ENCODE assay signal across 8 mouse cellular contexts in genomic region chr12:40499627-40500329, GRCm38 (mm10). TPM values are rescaled to one million over a fixed set of nuclear protein-coding genes. Genes with fewer than 3 reads are reported as not detected.
DNase-seq lines count a peak whose midpoint lies in the region; ATAC-seq and TF ChIP-seq lines count a peak whose summit lies in the region.

No protein-coding gene starts in this region.

- TF ChIP-seq CTCF in liver, postnatal 0 days (IDR thresholded peaks at IDR 0.05; ENCODE audit: low read depth) = no peak

- no peak; the same call in 1 of the 2 replicates for TF ChIP-seq EP300 in liver, postnatal 0 days (IDR thresholded peaks at IDR 0.05; ENCODE audit: low read depth)

- no peak overlapping the region for H3K27ac ChIP-seq in liver, postnatal 0 days (ENCODE audit: low read depth)
- H3K27ac ChIP-seq in embryonic facial prominence, embryonic 14.5 days (replicated peaks; ENCODE audit: low read depth, low read length) = no peak overlapping the region

- DNase-seq in liver, postnatal 0 days = no peak
- no peak for DNase-seq in liver
- DNase-seq in embryonic facial prominence, embryonic 14.5 days (ENCODE audit: low spot score) = peak; percentile 47
- peak; percentile 68 for DNase-seq in heart, postnatal 4 days
- DNase-seq in lung, postnatal 4 days = peak; percentile 82 to 92
- no peak for DNase-seq in layer of hippocampus, adult 18-20 months (ENCODE audit: low spot score in 2 of 2)
- DNase-seq in ovary, postnatal 14 days (ENCODE audit: low spot score) = no peak

- H3K36me3 ChIP-seq in liver, postnatal 0 days (replicated peaks; ENCODE audit: insufficient read depth, low read length) = no peaks in the 10 kb centered on the region
- no peaks in the 10 kb centered on the region for H3K36me3 ChIP-seq in embryonic facial prominence, embryonic 14.5 days (ENCODE audit: control insufficient read depth, insufficient read depth, low read length)

- WGBS in liver, postnatal 0 days (ENCODE audit: insufficient replicate concordance) = 58% methylated on average over 5 of the region's 5 CpGs
- WGBS in embryonic facial prominence, embryonic 14.5 days = 45% methylated on average over 5 of the region's 5 CpGs

- no peak overlapping the region for H3K4me2 ChIP-seq in liver, postnatal 0 days (ENCODE audit: low read depth, low read length)
- no peak overlapping the region for H3K4me2 ChIP-seq in embryonic facial prominence, embryonic 14.5 days (ENCODE audit: low read depth, low read length)

- H3K4me3 ChIP-seq in liver, postnatal 0 days (ENCODE audit: low read depth, low read length) = no peak overlapping the region
- no peak overlapping the region for H3K4me3 ChIP-seq in embryonic facial prominence, embryonic 14.5 days (ENCODE audit: low read depth, low read length)

- peak; percentile 84 for ATAC-seq in liver, postnatal 0 days
- ATAC-seq in embryonic facial prominence, embryonic 14.5 days (ENCODE audit: low read depth) = peak; percentile 67; the same call in 1 of the 2 replicates
- no peak for ATAC-seq in monocyte, adult 5-6 weeks (replicated peaks; ENCODE audit: insufficient number of reproducible peaks, low FRiP score, low TSS enrichment, poor library complexity, severe bottlenecking)

- H3K4me1 ChIP-seq in liver, postnatal 0 days (ENCODE audit: insufficient read depth) = peaks cover 3% of the 10 kb centered on the region
- H3K4me1 ChIP-seq in embryonic facial prominence, embryonic 14.5 days (ENCODE audit: control insufficient read depth, insufficient read depth, low read length) = peaks cover 26% of the 10 kb centered on the region; the same call in 1 of the 2 replicates

- no peaks in the 10 kb centered on the region for H3K9me3 ChIP-seq in liver, postnatal 0 days (ENCODE audit: low read length)
- H3K9me3 ChIP-seq in embryonic facial prominence, embryonic 14.5 days (ENCODE audit: control insufficient read depth, low read length) = no peaks in the 10 kb centered on the region

- H3K27me3 ChIP-seq in liver, postnatal 0 days (ENCODE audit: insufficient read depth, low read length) = no peaks in the 10 kb centered on the region
- no peaks in the 10 kb centered on the region for H3K27me3 ChIP-seq in embryonic facial prominence, embryonic 14.5 days (replicated peaks; ENCODE audit: control insufficient read depth, insufficient read depth, low read length)

- H3K9ac ChIP-seq in liver, postnatal 0 days (replicated peaks) = no peak overlapping the region
- no peak overlapping the region for H3K9ac ChIP-seq in embryonic facial prominence, embryonic 14.5 days (ENCODE audit: low read depth, low read length)

RNA-seq across cellular contexts. Expression of gene Dock4, which starts 54.0 kb away (rescaled TPM):
- polyA plus RNA-seq in liver, postnatal 0 days (2015; fragmentation: Nextera tagmentation; extraction: Ambion mirVana) = 1.3 and 1.4 TPM in 2 replicates
- polyA plus RNA-seq in embryonic facial prominence, embryonic 14.5 days (2014; fragmentation: Nextera tagmentation; extraction: Ambion mirVana) = 8.9 and 9.2 TPM in 2 replicates
- 10 to 100 TPM; 21.0 to 24.0 TPM for total RNA-seq in heart, postnatal 4 days (2021)
- 100 to 1,000 TPM; 202 to 219 TPM for total RNA-seq in layer of hippocampus, adult 18-20 months (2021)
- 8.9 to 13.2 TPM (median 9.0 TPM) in 3 replicates for total RNA-seq in monocyte, adult 5-6 weeks (2017)

RNA-seq across cellular contexts. Expression of gene Zfp277, which starts 54.1 kb away (rescaled TPM):
- polyA plus RNA-seq in liver, postnatal 0 days (2015; fragmentation: Nextera tagmentation; extraction: Ambion mirVana) = 7.9 and 8.3 TPM in 2 replicates
- polyA plus RNA-seq in embryonic facial prominence, embryonic 14.5 days (2014; fragmentation: Nextera tagmentation; extraction: Ambion mirVana) = 35.7 and 36.6 TPM in 2 replicates
- 10 to 100 TPM; 18.7 to 19.6 TPM for total RNA-seq in heart, postnatal 4 days (2021)
- 10 to 100 TPM; 24.0 to 26.2 TPM for total RNA-seq in layer of hippocampus, adult 18-20 months (2021)
- total RNA-seq in monocyte, adult 5-6 weeks (2017) = 28.1 to 46.3 TPM (median 43.7 TPM) in 3 replicates

Comparison
In these comparisons a context has a peak if more than half of its experiments do, and no peak if none do; other contexts are left out.
1. DNase-seq: peak in embryonic facial prominence, embryonic 14.5 days (single experiment), heart, postnatal 4 days (single experiment) and lung, postnatal 4 days (2 of 2); none in liver, postnatal 0 days (single experiment), liver (single experiment), layer of hippocampus, adult 18-20 months (0 of 2) and ovary, postnatal 14 days (single experiment).
2. RNA of gene Dock4, which starts 54.0 kb away (total RNA-seq): 202 to 219 TPM in layer of hippocampus, adult 18-20 months; 21.0 to 24.0 TPM in heart, postnatal 4 days and 8.9 to 13.2 TPM in monocyte, adult 5-6 weeks; every median in the first group is over 4 times any median in the second.